Mouse (Mus musculus): ENCODE data around the gene Mllt6.
"Not testable (repeated sequence)": the region's sequence is repeated elsewhere in the genome, so short reads cannot be mapped to it uniquely, and the experiment has no call there.

The Mllt6 gene

DNA sequence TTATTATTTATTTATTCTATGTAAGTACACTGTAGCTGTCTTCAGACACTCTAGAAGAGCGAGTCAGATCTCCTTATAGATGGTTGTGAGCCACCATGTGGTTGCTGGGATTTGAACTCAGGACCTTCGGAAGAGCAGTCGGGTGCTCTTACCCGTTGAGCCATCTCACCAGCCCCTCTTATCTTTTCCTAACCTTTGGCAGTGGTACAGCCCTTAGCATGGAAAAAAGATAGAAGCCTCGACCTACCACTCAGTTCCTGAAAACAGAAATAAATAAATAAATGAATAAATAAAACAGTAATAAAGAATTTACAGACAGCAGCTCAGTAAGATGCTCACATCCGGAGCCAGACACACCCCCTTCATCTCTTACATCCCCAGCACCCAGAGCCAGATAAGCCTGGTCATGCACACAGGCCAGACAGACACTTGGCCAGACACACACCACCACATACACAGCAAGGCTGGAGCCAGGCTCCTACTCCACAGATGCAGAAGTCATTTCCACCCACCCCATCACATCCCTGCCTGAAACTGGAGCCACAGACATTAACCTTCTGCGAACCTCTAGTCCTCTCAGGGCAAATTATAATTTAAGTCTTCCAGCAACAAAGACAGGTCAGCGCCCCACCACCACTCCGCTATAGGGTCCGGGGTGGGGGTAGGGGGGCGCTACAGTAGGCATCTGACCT is 34.1 kb downstream of the Mllt6 start:
- DNase-seq = no peak

DNA sequence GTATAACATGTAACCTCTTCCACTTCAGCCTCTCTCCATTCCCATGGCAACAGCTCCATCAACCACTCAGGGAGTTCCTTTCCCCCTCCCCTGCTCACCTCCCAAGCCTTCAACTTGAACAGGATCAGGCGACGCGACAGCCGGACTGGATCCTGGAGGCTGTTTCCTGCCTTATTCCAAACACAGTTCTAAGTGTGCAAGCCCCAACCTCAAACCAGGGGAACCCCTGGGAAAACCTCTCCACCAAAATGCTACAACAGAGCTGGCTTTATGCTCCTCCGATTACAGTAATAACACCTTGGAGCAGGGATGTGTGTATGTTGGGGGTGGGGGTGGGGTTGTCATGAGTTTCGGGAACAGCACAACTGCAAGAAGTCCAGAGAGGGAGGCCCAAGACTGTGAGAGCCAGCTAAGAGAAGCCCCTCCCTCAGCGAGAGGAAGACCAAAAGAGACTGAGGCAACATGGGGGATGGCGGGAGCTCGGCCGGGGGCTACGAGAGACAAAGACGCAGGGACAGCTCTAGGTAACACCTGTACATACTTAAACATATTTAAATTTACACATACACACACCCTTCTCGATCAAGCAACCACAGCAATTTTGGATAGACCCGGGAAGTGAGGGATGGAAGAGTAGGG is 34.8 kb downstream of the Mllt6 start:
- DNase-seq = no peak

DNA sequence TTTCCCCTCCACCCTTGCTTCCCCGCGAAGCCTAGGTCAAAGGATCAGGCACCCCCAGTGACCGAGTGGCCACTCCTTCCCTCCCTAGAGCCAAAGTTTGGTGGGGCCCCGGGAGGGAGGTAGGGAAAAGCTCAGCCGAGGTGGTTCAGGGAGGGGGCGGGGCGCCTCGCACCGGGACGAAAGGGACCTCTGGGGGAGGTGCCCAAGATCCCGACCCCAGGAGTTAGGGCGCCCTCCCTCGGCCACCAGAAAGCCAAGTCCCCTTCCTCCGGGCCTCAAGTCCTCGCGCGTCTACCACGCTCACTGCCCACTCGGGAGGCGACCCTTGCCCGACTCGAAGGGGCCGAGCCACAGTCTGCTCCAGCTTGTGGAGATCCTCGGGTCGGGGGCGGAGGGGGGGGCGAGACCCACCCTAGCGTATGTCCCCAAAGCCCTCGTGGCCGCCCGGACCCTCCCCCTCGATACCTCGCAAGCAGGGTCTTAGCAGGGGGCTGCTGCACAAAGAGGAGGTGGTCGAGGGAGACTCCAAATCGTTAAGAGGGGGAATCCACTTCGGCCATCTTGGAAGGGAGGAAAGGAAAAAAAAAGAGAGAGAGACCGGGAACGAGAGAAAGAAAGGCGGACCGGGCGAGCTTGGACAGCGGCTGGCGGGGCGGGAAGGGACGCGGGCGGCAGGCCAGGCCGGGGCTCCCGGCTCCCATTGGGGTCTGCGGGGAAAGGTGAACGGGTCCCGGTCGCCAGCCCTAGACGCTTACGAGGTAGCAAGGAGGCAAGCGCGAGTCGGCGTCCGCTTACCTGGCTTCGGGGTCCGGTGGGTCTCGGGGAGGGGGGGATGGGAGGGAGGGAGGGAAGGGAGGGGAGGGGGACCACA is 35.8 kb downstream of the Mllt6 start:
- DNase-seq = peak; percentile 57

DNA sequence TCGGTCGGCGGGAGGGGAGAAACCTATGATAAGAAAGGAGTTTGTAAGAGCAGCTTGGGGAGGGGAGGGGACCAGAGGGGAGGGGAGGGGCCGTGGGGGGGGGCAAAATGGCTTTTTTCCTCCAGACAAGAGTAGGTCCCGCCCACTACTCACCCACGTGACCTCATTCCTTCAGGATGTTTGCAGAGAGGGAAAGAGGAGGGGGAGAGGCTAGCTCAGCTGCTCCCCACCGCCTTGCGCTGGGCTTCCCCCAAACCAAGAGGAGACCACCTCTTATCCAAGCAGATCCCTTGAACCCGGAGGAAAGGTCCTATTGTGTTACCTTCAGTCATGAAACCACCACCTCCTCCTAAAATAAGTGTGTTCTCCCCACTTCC is 36.4 kb downstream of the Mllt6 start:
- DNase-seq = peak; percentile 26

DNA sequence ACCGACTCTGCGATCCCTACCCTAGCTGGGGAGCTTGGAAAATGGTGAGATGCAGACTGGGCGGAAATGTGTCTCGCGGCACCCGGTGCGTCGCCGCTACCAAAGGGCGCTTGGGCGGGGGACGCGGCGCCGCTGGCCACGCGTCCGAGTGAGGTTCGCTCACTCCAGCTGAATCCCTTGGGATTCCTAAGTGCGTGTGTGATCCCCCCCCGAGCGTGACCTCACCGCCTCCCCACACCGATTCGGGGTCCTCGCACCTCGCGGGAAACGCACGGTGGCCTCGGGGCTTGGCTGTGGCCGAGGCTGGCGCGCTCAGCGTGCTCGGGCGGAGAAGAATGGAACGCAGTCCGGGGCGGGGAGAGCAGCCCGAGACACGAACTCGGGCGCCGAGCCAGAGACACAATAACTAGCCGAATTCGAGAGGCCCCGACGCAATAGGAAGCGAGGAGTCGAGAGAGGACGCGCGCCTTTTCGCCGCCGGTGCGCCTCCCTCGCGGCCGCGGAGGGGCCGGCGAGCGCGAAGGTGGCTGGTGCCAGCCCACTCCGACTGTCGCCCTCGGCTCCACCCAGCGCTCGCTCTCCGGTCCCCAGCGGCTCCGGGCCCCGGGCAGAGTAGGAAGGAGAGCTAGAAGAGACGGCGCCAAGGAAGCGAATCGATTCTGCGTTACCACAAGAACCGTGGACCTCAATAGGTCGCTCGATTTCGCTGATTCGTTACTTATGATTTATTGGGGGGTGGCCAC is 37.0 kb downstream of the Mllt6 start, which contains the start of gene Pcgf2:
TSS of gene Pcgf2 (minus strand) at position 495 of the 743 bp plus-strand sequence.
- peak; percentile 50 for DNase-seq

DNA sequence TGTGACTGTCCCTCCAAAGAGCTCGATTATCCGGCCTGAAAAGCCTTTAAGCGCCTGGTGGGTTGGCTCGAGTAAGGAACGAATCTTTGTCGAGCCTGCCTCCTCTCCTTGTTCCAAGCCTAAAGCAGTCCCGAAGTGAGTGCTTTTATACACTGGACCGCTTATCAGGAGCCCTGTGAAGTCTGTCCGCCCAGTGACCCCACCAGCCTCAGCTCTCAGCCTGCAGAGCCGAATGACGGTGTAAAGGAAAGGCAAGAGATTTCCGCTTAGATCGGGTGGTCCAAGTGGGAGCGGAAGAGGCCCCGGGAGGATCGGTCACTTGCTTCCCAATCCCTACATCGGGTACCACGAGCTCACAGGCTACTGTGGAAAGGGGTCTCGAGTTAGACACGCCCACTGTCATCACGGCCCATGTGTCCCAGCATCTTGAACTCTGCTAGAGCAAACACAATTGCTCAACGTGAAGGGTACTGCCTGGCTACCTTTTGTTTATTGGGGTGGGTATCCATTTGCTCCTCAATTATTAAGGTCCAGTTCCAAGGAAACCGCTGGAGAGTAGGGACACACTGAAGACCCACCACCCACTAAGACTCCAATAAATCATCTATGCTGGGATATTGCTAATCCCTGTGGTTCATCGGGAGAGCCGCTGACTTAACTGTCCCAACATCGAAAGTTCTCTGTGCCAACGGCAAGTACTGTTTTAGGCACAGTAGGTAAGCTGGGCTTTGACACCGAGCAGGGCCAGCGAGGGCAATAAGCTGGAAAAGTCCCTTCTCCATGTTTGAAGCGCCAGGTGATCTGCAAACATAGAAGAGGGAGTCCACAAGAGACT is 37.7 kb downstream of the Mllt6 start:
- no peak for DNase-seq

DNA sequence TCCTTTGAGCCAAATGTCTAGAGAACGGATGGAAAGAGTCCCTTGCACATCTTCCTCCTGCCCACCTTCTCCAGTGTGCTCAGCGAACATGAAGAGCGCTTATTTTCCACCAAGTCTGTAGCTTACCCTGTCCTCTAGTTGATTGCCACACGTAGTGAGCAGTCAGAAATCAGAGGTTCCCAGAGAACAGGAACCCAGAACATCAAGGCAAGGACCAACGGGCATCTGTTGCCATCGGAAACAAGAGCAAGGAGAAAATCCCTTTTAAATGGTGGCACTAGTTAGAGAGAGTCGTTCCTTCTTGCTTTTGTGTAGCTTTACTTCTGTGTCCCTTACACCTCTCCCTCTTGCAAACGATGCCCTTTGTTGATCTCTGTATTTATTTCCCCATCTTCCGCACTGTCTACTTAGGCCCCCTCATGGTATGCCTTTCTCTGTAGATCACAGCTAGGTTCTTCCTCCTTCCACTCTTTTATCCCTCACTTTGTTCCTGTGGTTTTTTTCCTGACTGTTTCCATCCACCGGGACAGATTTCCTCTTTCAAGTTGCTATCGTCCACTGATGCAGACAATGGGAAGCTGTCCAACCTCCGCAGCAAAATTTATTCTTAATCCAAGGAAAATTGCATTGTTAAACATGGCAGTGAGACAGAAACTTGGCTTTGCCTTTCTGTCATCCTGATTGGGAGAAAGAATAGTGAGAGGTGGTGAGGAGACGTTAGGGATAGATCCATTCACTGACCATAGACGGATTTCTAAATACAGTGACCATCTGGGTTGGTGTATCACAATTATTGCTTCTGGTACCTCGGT is 38.6 kb downstream of the Mllt6 start:
- DNase-seq = no peak

DNA sequence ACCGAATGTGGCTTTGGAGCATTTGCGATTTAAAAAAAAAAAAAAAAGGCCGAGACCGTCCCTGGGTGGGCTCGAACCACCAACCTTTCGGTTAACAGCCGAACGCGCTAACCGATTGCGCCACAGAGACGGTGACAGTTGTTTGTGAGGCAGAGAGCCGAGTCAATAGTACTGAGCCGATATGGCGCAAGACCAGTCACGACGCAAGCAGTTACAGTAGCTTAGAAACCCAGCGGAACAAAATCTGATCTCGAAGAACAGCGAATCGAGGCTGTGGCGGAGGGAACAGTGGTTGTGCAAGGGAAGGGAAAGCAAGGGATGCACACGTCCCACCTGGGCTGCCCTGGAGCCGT is 39.2 kb downstream of the Mllt6 start:
- DNase-seq = peak; percentile 88

DNA sequence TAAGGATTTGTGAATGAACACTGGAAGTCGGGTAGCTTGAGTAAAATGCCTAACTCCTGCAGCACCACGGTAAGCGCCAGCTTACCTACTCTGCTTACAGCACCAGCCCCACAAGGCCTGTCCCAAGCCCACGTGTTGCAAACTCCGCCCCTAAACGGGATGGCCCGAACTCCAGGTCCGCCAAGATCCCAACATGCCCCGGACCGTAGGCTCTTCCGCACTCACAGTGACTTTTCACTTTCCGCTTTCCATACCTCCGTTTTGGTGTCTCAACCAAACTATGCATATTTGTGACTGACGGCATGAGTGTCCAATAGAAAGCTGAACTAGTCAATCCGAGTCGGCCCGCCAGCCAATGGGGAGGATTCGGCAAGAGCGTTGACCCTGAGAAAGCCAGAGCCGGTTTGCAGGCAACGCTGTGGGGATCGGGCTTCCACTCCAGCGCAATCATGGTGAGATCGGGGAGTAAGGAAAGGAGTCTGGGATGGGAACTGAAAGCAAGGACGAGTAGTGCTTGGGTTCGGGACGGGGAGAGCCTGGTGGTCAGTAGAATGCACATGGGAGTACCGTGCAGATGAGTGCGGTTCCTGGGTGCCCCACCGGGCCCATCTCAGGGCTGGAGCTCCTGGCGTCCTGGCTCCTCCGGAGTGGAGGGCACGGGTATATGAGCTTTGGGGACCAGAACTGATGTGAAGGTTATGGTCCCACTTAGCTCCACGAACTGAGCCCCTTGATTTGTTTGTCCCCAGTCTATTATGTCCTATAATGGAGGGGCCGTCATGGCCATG is 40.0 kb downstream of the Mllt6 start, which contains the start of gene Psmb3:
TSS of gene Psmb3 (plus strand) at position 361 of the 788 bp plus-strand sequence.
- DNase-seq = peak; percentile 98

DNA sequence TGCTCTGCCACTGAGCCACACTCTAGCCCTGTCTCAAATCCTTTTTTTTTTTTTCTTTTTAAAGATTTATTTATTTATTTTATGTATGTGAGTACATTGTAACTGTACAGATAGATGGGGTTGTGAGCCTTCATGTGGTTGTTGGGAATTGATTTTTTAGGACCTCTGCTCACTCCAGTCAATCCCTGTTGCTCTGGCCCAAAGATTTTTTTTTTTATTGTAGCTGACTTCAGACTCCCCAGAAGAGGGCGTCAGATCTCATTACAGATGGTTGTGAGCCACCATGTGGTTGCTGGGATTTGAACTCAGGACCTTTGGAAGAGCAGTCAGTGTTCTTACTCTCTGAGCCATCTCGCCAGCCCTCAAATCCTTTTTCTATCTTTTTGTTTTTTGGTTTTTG is 46.9 kb downstream of the Mllt6 start:
- not testable (repeated sequence) for DNase-seq

DNA sequence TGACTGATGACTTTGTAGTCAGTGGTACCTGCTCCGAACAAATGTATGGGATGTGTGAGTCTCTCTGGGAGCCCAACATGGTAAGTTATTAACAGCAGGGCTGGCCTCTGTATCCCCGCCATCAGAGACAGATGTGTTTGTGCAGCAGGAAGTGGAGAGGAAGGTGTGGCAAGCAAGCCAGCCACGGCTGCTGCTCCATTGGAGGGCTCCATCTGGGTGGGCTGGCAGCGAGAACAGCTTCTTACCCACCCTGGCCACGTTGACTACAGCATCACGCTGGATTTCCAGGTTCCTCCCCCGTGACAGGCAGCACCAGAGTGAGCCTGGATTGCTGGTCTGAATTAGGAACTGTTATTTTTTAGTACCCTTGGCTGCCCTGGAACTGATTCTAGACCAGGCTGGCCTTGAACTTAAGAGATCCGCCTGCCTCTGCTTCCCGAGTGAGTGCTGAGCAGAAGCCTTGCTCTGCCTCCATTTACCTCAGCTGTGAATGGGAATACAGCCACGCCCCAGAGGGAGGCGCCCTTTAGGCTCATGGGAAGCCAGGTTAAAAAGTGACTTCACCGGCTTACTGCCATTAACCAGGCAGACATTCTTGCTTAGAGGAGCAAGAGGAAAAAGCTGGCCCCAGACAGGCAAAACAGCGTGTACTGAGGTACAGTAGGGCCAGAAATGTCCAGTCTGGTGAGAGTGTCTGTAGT is 48.1 kb downstream of the Mllt6 start:
- peak; percentile 26 for DNase-seq

DNA sequence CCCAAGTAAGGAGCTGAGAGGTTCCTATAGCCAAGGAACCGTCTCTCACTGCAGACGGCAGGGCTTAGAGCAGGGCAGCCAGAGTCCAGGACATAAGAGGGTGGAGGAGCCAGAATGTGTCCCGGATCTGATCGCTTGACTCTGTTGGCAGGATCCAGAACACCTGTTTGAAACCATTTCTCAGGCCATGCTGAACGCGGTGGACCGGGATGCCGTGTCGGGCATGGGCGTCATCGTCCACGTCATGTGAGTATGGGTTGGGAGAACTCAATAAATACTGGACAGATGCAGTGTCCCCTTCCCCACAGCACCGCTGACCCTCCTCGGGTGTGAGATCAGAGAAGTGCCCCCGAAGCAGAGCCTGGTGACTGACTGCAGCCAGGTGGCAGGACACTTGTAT is 49.1 kb downstream of the Mllt6 start:
- DNase-seq = no peak

DNA sequence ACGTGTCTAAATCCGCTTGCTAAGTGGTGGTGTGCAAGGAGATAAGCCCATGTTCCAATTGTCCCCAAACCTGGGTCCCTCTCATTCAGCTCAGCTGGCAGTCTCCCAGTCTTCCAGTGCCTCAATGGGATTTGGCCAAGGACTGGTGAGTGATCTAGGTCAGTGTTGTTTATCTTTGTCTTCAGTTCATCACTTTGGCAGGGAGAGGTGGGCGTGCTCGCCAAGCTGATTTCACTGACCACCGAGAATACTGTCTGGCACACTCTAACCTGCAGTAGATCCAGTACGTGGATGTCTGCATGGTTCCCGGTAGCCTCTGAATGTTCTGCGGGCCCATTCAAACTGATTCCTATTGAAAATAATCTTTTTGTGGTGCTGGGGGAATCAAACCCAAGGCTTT is 50.7 kb downstream of the Mllt6 start:
- no peak for DNase-seq

DNA sequence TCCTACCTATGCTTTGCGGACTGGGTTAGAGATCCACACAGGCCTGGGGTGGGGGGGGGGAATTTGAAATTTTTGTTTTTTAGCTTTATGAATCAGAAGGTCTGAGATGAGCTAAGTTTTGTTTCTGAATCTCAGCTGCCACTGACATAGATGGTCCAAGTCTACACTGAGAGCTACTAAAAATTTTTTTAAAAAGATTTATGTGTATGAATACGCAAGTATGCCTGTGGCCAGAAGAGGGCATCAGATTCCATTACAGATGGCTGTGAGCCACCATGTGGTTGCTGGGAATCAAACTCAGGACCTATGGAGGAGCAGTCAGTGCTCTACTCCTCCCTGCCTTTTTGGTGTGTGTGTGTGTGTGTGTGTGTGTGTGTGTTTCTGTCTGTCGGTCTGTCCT is 51.1 kb downstream of the Mllt6 start:
- no peak for DNase-seq

DNA sequence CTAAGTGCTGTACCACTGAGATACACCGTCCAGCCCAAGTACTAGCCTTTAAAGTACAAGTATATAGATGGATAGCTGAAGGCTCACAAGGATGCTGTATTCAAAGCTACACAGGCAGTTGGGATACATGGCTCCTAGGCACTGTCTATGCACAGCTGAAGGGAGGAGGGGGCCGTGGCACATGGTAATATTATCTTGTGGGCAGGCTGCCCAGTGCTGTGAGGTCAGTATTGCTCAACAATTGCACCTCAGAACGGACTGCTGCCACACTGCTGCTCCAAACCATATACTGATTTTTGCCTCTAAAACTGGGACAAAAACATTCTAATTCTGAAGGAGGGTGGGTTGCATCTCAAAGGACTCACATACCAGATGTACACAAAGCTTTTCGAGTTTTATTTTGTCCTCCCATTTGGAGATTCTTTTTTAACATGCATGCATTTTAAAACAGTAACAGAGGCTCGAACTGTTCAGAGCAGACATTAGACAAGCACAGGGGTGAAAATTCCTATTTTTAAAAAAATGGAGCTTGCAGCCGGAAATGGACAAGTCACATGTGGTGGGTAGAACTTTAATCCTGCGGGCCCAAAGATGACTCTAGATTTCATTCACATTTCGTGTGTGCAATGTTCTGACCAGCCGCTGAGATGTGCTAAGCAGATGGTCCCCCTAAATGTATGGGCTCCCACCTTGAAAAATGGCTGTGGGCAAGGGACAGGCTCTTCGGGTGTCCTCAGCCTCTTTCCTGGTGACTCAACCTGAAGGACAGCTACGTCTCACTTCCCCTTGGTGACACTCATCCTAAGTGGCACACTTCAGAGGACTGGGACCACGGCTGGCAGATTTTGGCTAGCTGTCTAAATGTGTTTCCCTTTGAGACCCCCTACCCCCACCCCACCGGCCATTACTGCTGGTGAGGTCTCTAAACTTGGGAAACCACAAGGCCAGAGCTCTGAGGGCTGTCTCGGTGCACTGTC is 51.9 kb downstream of the Mllt6 start:
- DNase-seq = no peak

DNA sequence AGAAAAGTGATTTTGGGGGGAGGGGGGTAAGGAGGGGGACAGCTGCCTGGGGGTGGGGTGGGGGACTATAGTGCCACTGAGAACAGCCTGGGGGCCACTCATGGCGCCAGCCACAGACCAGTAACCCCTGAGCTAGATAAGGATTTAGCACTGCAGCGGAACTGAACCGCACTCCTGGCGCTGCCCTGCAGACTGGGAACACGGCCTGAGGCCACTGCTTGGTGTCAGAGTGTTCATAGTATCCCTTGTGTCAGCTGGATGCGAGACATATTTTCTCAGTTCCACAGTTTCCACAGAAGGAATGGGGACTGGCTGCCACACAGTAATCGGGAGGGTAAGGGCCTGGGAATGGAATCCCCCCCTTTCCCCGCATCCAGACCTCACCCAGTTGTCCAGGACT is 52.8 kb downstream of the Mllt6 start:
- DNase-seq = no peak

DNA sequence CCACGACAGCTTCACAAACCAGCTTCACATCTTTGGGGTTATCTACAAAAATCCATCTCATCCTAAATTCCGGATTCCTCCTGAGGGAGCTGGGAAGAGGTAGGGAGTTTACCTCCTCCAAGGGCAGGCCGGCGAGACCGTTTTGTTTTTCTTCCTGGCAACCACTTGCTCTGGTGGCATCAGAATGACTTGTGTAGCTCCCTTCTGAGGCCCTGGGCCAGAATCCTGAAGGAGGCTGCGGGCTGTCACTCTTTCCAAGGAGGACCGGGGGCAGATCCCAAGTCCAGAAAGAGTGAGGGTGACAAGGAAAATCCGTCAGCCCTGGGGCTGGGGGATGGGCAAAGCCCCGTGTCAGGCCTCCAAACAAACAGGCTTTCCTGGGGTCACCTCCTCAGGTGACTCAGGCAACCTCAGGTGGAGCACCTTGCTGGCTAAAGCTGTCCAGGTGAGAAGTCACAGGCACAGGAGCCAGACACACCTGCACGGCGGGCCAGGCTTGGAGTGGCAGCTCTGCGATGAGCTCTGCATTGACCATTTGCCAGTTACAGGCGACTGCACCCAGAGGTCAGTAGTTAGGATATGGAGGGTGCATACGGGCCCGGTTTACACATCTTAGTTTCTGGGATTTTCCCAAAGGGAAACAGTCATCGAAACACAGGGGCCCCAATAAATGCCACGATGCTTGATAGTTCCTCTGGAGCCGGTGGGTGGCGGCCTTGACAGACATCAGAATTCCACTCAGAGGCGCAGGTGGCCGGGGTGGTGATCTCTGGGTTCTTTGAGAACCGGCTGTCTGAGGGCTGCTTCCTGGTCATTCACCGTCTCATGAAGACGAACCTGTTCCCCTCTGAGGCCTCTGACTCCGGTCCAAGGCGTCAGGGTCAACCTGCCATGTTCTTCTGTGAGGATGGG is 54.4 kb downstream of the Mllt6 start:
- DNase-seq = no peak
